Mouse (Mus musculus): ENCODE data around the gene Vps8. TPM values are rescaled to one million over a fixed set of nuclear protein-coding genes. Genes with fewer than 3 reads are reported as not detected.

The Vps8 gene
- polyA plus RNA-seq, 1 experiment, result 14.3 TPM

DNA sequence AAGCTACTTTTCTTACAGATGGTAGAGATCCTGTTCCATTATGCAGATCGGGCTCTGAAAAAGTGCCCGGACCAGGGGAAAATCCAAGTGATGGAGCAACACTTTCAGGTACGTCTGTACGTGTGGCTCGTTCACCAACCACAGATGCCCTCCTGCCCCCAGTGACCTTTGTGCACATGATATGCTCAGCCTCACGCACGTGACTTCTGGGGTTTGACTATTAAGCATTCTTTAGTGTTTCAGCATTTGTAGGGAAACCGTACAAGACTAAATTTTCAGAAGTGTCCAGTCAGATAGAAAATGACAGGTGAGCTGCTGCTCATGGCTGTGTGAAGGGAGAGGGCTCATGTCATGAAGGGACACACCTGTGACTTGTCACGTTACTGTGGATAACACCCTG lies 55.5 kb downstream of the Vps8 start:
- no peak for DNase-seq (ENCODE audit: low spot score)

DNA sequence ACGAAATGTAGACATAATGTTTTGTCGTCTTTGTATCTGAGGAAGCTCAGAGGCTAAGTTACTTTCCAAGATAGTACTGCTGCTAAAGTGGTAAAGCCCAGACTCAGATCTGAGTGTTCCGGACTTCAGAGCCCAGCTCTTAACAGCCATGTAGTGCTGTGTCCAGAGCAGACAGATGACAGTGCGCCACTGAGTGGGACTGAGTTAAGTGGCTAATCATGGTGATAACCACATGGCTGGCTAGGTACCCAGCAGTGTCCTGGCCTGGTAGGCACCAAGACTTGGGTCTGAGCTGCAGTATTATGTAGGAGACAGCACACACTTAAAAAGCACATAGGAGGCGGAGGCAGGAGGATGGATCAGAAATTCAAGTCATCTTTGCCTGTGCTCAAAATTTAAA lies 60.9 kb downstream of the Vps8 start:
- DNase-seq (ENCODE audit: low spot score), result no peak

GRCm38 (mm10) chr16:21485716-21486115 lies 62.8 kb downstream of the Vps8 start:
- no peak for DNase-seq (ENCODE audit: low spot score)

- DNase-seq (ENCODE audit: low spot score), result no peak
Observed at GRCm38 (mm10) chr16:21488413-21488812, 65.5 kb downstream of the Vps8 start.

GRCm38 (mm10) chr16:21492346-21492745 lies 69.4 kb downstream of the Vps8 start:
- no peak for DNase-seq (ENCODE audit: low spot score)

DNA sequence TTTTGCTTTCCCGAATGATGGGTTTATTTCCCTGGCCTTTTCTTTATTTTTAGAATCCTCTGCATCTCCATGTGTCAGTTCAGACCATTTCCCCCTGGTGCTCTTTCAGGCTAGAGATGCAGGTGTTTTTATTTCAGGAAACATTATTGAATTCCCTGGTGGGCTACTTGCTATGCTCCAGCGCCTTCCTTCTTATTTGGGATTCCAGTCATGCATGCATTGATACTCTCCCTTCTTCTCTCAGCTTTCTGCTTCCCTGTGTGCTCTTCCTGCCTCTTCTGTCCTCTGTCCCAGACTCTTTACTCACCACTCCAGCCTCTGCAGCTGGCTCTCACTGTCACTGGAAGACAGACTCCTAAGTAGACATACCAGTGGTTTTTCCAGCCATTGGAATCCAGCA lies 70.0 kb downstream of the Vps8 start:
- DNase-seq (ENCODE audit: low spot score), result no peak

- DNase-seq (ENCODE audit: low spot score), result no peak
Observed at GRCm38 (mm10) chr16:21494681-21495080, 71.8 kb downstream of the Vps8 start.

GRCm38 (mm10) chr16:21496799-21497198 lies 73.9 kb downstream of the Vps8 start:
- DNase-seq (ENCODE audit: low spot score), result no peak

- DNase-seq (ENCODE audit: low spot score), result no peak
Observed at GRCm38 (mm10) chr16:21497627-21498026, 74.7 kb downstream of the Vps8 start.

GRCm38 (mm10) chr16:21498984-21499383 lies 76.1 kb downstream of the Vps8 start:
- DNase-seq (ENCODE audit: low spot score), result no peak

DNA sequence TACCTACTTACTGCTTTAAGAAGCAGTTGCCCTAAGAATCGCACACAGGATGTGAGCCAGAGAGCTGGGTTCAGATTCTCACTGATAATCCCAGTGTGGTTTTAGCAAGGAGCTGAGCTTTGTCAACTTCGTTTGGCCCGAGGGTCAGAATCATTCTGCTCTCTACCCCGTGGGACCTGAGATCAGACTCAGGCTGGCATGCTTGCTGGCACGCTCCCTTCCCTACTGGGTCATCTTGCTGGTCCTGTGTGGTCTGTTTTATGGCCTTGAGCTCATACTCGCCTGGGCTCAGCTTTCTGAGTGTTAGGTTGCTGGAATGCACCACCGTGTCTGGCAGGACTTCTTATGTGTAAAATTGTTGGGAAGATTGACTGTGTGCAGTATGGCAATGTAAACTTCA lies 76.7 kb downstream of the Vps8 start:
- no peak for DNase-seq (ENCODE audit: low spot score)

- DNase-seq (ENCODE audit: low spot score), result no peak
Observed at GRCm38 (mm10) chr16:21518833-21519232, 95.9 kb downstream of the Vps8 start.

DNA sequence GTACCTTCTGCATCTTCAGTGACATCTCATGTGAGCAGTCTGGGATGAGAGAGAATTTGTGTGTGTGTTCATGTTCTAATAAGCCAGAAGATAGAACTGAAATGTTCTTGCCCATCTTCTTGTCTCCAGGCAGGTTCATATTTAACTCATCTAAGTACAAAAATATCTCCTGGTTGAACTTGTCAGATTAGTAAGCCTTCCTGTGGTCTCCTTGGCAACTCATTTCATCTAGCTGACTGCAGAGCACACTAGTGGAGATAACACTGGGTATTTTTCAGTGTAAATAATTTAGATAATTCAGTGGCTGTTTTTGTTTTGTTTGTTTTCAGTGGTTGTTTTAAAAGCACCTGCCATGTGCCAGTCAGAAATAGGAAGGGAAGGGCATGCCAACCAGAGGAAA lies 96.9 kb downstream of the Vps8 start:
- no peak for DNase-seq (ENCODE audit: low spot score)

DNA sequence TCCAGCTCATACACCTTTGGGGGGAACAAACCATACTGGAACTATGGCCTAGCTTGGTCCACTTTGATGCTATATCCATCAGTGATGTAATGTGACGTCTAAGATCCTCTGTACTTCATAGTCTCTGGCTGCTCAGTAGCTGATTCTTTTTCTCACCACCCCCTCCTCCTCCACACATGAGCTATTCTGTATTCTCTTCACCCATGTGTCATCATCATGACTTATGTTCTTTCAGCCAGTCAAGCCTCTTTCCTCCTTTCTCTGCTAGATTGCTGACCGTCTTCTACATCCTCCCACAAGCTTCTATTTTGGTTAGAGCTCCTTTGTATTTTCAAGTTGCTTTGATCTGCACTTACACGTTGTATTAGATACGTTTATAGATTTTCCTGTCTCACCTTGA lies 100.8 kb downstream of the Vps8 start:
- DNase-seq (ENCODE audit: low spot score), result no peak

DNA sequence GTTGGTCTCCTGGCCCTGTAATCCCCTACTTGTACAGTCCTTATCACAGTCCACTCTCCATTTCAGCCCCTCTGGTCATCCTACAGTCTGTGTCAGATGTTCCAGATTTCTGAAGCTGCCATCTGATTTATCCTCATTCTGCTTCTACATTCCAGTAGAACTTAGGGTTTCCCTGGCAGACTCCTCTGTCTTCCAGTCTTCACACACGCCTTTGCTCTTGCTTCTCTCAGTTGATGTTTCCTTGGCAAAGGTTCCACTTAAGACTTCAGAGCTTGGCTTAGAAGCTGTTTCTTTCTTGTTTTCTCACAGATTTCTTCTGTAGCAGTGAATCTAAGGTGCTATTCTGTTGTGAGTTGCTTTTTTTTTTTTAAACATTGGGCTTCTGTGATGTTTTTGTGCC lies 102.5 kb downstream of the Vps8 start:
- DNase-seq (ENCODE audit: low spot score), result no peak

DNA sequence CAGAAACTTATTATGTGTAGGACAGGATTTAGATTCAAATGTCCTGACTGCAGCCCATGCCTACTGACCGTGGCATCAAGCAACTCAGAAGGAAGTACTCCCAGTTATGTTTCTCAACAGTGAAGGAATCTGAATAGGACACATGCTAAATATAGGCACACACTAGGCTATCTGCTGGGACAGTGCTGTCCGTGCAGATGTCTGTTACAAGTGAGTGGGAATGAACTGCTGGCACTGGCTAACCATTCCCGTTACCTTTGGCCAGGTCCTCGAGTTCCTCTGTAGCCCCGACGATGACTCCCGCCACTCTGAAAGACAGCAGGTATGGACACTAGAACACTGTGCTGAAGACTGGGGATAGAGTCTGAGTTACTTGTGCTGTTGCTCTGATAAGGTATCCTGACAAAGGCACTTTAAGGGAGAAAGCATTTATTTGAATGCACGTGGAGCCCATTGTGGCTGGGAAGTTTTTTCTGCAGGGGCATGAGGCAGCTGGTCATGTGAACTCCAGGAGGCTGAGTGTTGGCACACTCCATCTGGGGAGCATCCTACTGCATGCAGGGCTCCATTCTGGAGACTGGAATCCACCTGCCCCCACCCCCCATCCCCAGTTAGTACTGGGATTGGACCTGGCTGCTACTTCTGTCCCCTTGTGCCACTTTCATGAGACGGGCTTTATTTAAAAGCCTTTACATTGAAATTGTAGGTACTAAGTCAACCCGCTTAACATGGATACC lies 104.5 kb downstream of the Vps8 start:
- DNase-seq (ENCODE audit: low spot score), result no peak

DNA sequence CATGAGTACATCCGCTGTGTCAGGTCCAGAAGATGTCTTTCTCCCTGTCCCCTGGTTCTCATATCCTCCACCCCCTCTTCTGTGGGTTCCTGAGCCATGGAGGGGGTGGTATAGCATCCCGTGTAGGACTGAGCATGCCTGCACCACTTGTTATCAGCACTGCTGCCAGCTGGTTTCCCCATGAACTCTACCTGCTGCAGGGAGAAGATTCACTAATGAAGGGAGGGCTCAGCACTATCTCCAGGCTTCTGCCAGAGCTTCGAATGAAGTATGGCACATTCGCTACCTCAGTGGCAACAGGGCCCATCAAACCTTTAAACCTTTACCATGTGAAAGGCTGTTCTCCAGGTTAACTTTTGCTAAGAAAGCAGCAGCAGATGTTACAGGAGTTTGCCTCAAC lies 110.6 kb downstream of the Vps8 start:
- no peak for DNase-seq (ENCODE audit: low spot score)

DNA sequence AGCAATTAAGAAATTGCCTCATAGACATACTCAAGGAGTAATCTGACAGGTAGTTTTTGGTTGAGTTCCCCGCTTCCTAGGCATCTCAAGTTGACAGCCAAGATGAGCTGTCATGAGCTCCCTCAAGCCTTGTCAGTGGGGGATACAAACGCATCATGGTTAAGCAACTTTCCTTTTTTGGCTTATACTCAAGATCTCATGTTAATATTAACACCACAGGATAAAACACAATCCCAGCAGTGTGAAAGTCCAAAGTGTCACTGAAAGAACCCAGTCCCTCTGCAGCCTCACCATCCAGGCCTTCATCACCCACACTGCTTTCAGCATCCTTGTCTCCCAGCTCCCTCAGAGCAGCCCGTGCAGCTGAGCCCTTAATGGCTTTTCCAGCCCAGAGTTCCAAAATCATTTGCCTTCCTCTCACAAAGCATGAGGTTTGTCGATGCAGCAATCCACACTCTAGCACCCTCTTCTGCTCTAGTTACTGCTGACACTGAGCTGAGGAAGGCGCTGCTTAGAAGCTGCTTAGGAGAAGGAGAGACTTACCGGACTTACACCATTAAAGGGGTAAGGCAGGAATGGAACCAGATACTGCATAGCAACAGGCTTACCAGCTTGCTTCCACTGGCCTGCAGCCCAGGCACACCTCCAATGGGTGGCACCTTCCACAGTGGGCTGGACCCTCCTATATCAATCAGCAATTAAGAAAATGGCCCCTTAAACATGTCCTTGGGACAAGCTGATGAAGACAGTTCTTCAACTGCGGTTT lies 113.5 kb downstream of the Vps8 start:
- DNase-seq (ENCODE audit: low spot score), result no peak

GRCm38 (mm10) chr16:21537312-21537711 lies 114.4 kb downstream of the Vps8 start:
- no peak for DNase-seq (ENCODE audit: low spot score)

GRCm38 (mm10) chr16:21538889-21539288 lies 116.0 kb downstream of the Vps8 start:
- DNase-seq (ENCODE audit: low spot score), result no peak

DNA sequence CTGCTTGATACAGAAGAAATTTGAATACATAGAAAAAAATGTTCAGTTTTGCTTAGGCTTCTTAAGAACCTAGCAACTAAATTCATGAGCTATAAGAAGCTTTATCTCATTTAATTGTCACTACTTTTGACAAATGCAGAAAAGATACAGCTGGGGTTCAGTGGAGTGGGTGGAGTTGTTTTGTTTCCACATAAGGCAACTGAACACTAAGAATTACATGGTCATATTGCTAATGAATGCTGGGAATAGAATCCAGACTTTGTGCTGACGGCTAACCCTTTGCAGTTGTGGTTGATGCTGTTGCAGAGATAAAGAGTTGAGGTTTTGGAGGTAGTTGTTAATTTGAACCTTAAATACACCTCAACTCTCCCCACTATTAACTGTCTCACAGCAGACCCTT lies 119.6 kb downstream of the Vps8 start:
- no peak for DNase-seq (ENCODE audit: low spot score)

DNA sequence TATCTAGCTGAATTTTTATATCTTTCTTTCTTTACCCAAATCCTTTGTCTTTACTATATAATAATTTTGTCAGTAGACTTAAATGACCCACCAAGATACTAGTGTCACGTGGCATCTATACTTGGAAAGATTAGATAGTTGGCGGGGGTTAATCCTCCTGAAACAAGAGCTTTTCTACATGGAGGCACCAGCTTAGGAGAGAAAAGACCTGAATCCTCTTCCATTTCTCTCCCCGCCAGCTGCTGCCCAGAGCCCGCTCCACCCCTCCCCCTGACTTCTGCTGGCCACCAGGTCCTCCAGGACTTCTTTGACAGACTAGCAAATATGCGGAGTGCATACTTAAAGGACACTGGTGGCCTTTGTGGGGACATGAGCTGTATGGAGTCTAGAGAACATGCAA lies 124.5 kb downstream of the Vps8 start:
- DNase-seq (ENCODE audit: low spot score), result no peak

DNA sequence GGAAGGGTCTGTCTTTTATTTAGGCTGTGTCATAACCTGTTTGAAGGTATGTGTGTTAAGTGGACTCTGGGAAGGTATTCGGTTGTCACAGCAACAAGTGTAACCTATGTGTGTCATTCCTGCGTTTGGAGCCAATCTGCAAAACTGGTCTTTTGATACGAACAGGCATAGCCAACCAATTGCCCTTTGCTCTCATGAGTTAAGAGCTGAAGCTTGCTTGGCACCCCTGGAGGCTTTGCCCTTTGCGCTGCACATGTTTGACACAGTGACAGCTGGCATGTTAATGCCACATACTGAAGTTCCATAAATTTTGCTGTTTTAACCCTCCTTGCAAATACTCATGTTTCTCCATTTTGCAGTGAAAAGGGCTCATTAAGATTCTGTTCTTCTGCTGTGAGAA lies 126.8 kb downstream of the Vps8 start:
- no peak for DNase-seq (ENCODE audit: low spot score)

DNA sequence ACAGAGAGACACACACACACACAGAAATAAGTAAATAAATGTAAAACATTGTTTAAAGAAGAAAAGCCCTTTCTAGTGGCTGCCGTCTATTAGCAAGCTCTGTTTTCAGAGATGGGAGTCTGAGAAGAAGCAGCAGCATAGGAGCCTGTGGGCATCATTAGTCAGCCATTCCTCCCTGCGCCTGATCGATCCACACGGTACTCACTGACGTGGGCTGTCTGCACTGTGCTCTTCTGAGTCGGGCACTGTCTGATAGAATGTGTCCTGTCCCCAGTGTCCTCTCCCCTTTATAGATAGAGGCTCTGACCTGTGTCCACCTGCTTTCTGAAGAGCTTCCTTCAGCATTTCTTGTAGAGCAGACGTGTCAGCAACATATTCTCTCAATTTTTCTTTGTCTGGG lies 127.5 kb downstream of the Vps8 start:
- DNase-seq (ENCODE audit: low spot score), result no peak
